Mouse (Mus musculus): ENCODE measurements around the gene P4htm. TPM values are rescaled to one million over a fixed set of nuclear protein-coding genes. Genes with fewer than 3 reads are reported as not detected.

The P4htm gene
- total and polyA plus RNA-seq, 3 experiments, result 5.4 to 11.0 (median 7.9) TPM

DNA sequence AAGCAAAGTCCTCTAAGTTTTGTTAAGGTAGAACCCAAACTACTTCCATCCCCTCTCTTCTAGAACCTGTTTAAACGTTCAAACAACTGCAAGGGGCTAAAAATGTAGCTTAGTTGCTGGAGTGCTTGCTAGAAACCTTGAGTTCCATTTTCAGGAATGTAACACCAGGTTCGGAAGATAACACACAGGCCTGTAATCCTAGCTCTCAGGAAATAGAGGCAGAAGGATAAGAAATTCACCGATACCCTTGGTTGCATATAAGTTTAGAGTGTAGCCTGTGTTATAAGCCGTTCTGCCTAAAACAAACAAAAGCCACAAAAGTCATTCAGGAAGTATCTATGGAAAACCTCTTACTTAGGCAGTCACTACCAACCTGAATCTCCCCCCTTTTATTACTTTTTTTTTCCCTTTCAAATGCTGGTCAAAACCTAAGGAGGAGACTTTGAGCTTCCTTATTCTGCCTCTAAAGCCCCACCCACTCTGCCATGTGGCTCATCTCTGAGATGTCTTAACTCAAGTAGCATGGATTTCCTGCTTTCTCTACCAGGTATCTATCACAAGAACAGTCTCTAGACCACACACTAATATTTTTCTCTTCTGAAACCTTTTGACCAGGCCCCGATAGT lies 34.3 kb upstream of the P4htm start:
- peaks cover 12% of the 10 kb centered on the region; the same call in 1 of the 2 replicates for H3K79me2 ChIP-seq (replicated peaks; ENCODE audit: control insufficient read depth, extremely low read depth, insufficient read depth, poor library complexity, severe bottlenecking)
- no peak for TF ChIP-seq ZMIZ1 (IDR thresholded peaks at IDR 0.05; ENCODE audit: low read depth, low read length)
- TF ChIP-seq ZC3H11A (IDR thresholded peaks at IDR 0.05; ENCODE audit: low read depth, low read length), result no peak
- TF ChIP-seq RCOR1 (conservative IDR thresholded peaks at IDR 0.05; ENCODE audit: low read depth, low read length), result no peak
- no peak for TF ChIP-seq HCFC1 (IDR thresholded peaks at IDR 0.05; ENCODE audit: low read depth, low read length)
- TF ChIP-seq ZNF384 (IDR thresholded peaks at IDR 0.05; ENCODE audit: low read depth, low read length), result no peak
- TF ChIP-seq ZKSCAN1 (IDR thresholded peaks at IDR 0.05; ENCODE audit: borderline replicate concordance, low read depth, low read length), result no peak
- no peak for TF ChIP-seq SMC3 (IDR thresholded peaks at IDR 0.05; ENCODE audit: low read depth, low read length)
- TF ChIP-seq CTCF (conservative IDR thresholded peaks at IDR 0.05 in 1 of 2, IDR thresholded peaks at IDR 0.05 in 1 of 2; ENCODE audit: low read depth in 2 of 2, low read length in 2 of 2), result no peak
- no peak for TF ChIP-seq MEF2A (IDR thresholded peaks at IDR 0.05; ENCODE audit: borderline replicate concordance, low read depth, low read length)
- TF ChIP-seq JUN (IDR thresholded peaks at IDR 0.05; ENCODE audit: insufficient read depth, low read depth, low read length), result no peak
- no peak for TF ChIP-seq TCF12 (IDR thresholded peaks at IDR 0.05; ENCODE audit: low read depth, low read length)
- no peak for TF ChIP-seq PAX5 (IDR thresholded peaks at IDR 0.05; ENCODE audit: low read length)
- no peak for TF ChIP-seq ETS1 (conservative IDR thresholded peaks at IDR 0.05; ENCODE audit: low read depth, low read length)
- TF ChIP-seq KAT2A (IDR thresholded peaks at IDR 0.05; ENCODE audit: insufficient replicate concordance, low read length), result no peak
- no peak for TF ChIP-seq JUND (conservative IDR thresholded peaks at IDR 0.05; ENCODE audit: low read depth, low read length)
- TF ChIP-seq POLR2AphosphoS2 (IDR thresholded peaks at IDR 0.05; ENCODE audit: low read depth, low read length), result no peak
- TF ChIP-seq TBP (conservative IDR thresholded peaks at IDR 0.05; ENCODE audit: low read depth, low read length), result no peak
- no peak overlapping the region for H3K4me2 ChIP-seq (ENCODE audit: insufficient read depth, low read depth, poor library complexity, severe bottlenecking)
- H3K36me3 ChIP-seq (replicated peaks in 1 of 2; ENCODE audit: control insufficient read depth in 1 of 2, insufficient read depth in 1 of 2, low read length in 1 of 2), result peaks cover 17 to 56% of the 10 kb centered on the region in 2 experiments
- H3K27ac ChIP-seq (ENCODE audit: insufficient read depth, low read depth), result no peak overlapping the region
- DNase-seq (ENCODE audit: extremely low read depth), result peak; percentile 12
- in situ Hi-C loops (cut with MboI; ENCODE audit: low pct_ligation_motif_present, low pct_unique_long_range_greater_than_20kb, low sequenced_read_pairs) (no loop called here), dilution Hi-C loops (cut with MboI; ENCODE audit: extremely low pct_ligation_motif_present, extremely low pct_unique_long_range_greater_than_20kb, low sequenced_read_pairs) (no loop called here)
- no peaks in the 10 kb centered on the region for H3K27me3 ChIP-seq (replicated peaks)
- no peaks in the 10 kb centered on the region for H3K9me3 ChIP-seq (replicated peaks; ENCODE audit: low read length)
- H3K4me3 ChIP-seq (replicated peaks in 1 of 3; ENCODE audit: low read depth in 2 of 3, low read length in 2 of 3, poor library complexity in 1 of 3), result no peak overlapping the region
- no peak overlapping the region for H3K9ac ChIP-seq (ENCODE audit: insufficient read depth, low read depth)
- peaks cover 2 to 19% of the 10 kb centered on the region in 2 experiments; a peak in 2 of 4 replicates for H3K4me1 ChIP-seq (ENCODE audit: control insufficient read depth in 1 of 2, insufficient read depth in 2 of 2)

DNA sequence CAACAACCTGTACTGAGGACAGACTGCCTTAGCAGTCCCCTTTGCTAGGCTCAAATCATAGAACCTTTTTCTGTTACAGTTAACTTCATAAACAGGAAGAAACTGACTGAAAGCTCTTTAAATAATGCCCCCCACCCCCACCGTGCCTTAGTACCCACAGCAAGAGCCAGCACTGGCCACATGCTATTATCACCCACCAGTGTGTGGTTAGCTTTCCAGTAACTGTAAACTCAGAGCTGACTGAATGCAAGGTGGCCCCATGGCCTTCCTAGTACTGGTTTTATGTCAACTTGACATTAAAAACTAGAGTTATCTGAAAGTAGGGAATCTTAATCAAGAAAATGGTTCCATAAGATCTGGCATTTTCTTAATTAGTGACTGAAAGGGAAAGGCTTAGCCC lies 33.2 kb upstream of the P4htm start:
- no peak for DNase-seq (ENCODE audit: extremely low read depth)
- TF ChIP-seq CHD2 (IDR thresholded peaks at IDR 0.05; ENCODE audit: low read length) (no peak), RCOR1 (conservative IDR thresholded peaks at IDR 0.05; ENCODE audit: low read depth, low read length) (no peak), HCFC1 (IDR thresholded peaks at IDR 0.05; ENCODE audit: low read depth, low read length) (no peak), MAZ (IDR thresholded peaks at IDR 0.05; ENCODE audit: low read depth, low read length) (no peak), KAT2A (IDR thresholded peaks at IDR 0.05; ENCODE audit: insufficient replicate concordance, low read length) (no peak), TBP (conservative IDR thresholded peaks at IDR 0.05; ENCODE audit: low read depth, low read length) (no peak), NRF1 (IDR thresholded peaks at IDR 0.05; ENCODE audit: low read depth, low read length) (no peak), EP300 (IDR thresholded peaks at IDR 0.05; ENCODE audit: low read length) (no peak), ETS1 (conservative IDR thresholded peaks at IDR 0.05; ENCODE audit: low read depth, low read length) (no peak), USF1 (IDR thresholded peaks at IDR 0.05; ENCODE audit: low read depth, low read length) (no peak)
- no peak overlapping the region for H3K4me2 ChIP-seq (ENCODE audit: insufficient read depth, low read depth, poor library complexity, severe bottlenecking)
- dilution Hi-C loops (cut with MboI; ENCODE audit: extremely low pct_ligation_motif_present, extremely low pct_unique_long_range_greater_than_20kb, low sequenced_read_pairs) (no loop called here), in situ Hi-C loops (cut with MboI; ENCODE audit: low pct_ligation_motif_present, low pct_unique_long_range_greater_than_20kb, low sequenced_read_pairs) (no loop called here)
- H3K79me2 ChIP-seq (replicated peaks; ENCODE audit: control insufficient read depth, extremely low read depth, insufficient read depth, poor library complexity, severe bottlenecking), result peaks cover 10% of the 10 kb centered on the region; the same call in 1 of the 2 replicates
- peaks cover 19 to 60% of the 10 kb centered on the region in 2 experiments for H3K36me3 ChIP-seq (replicated peaks in 1 of 2; ENCODE audit: control insufficient read depth in 1 of 2, insufficient read depth in 1 of 2, low read length in 1 of 2)
- H3K27me3 ChIP-seq (replicated peaks), result no peaks in the 10 kb centered on the region
- no peak overlapping the region for H3K27ac ChIP-seq (ENCODE audit: insufficient read depth, low read depth)
- H3K9me3 ChIP-seq (replicated peaks; ENCODE audit: low read length), result no peaks in the 10 kb centered on the region
- H3K4me1 ChIP-seq (ENCODE audit: control insufficient read depth in 1 of 2, insufficient read depth in 2 of 2), result peaks cover 2 to 19% of the 10 kb centered on the region in 2 experiments; a peak in 2 of 4 replicates
- H3K9ac ChIP-seq (ENCODE audit: insufficient read depth, low read depth), result no peak overlapping the region
- no peak overlapping the region for H3K4me3 ChIP-seq (replicated peaks in 1 of 3; ENCODE audit: low read depth in 2 of 3, low read length in 2 of 3, poor library complexity in 1 of 3)
